Mouse (Mus musculus) ES-Bruce4 (cell line): ENCODE measurements around the gene Atxn2. TPM values are rescaled to one million over a fixed set of nuclear protein-coding genes. Genes with fewer than 3 reads are reported as not detected.
"Not testable (repeated sequence)": the region's sequence is repeated elsewhere in the genome, so short reads cannot be mapped to it uniquely, and the experiment has no call there.

Experiments
- H3K27ac ChIP-seq: 2 replicates; pipeline ENCODE4 v1.5.1; 2012; ENCODE audit warnings: low read length, inconsistent platforms; ENCODE audit not compliant: insufficient read depth
- H3K27me3 ChIP-seq: 2 replicates; pipeline ENCODE4 v1.6.1; 2012; ENCODE audit warnings: mild to moderate bottlenecking, low read length, inconsistent platforms; ENCODE audit not compliant: control insufficient read depth, poor library complexity, insufficient read depth, severe bottlenecking
- H3K36me3 ChIP-seq: 2 replicates; pipeline ENCODE4 v1.6.1; 2012; ENCODE audit warnings: inconsistent platforms, mild to moderate bottlenecking, low read length, moderate library complexity; ENCODE audit not compliant: control insufficient read depth, poor library complexity, insufficient read depth, severe bottlenecking
- H3K4me1 ChIP-seq: one replicate; pipeline ENCODE4 v1.8.1; 2011; ENCODE audit warnings: low read length; ENCODE audit not compliant: control insufficient read depth, insufficient read depth
- H3K4me3 ChIP-seq: 2 replicates; pipeline ENCODE4 v1.5.1; 2011; ENCODE audit warnings: low read depth, mild to moderate bottlenecking, low read length
- H3K9ac ChIP-seq: 2 replicates; pipeline ENCODE4 v1.6.1; 2012; ENCODE audit warnings: low read depth, mild to moderate bottlenecking, inconsistent platforms; ENCODE audit not compliant: poor library complexity, severe bottlenecking
- H3K9me3 ChIP-seq: replicated peaks from 2 replicates; pipeline ENCODE4 v1.6.1; 2012; ENCODE audit warnings: mild to moderate bottlenecking, low read length, inconsistent platforms; ENCODE audit not compliant: control insufficient read depth, poor library complexity, insufficient read depth, severe bottlenecking
- CTCF ChIP-seq: IDR thresholded peaks from one replicate; pipeline ENCODE4 v1.8.1; 2011; ENCODE audit warnings: low read depth, low read length
- EP300 ChIP-seq: IDR thresholded peaks from 2 replicates; pipeline ENCODE4 v1.6.1; 2011; ENCODE audit warnings: low read depth, low read length; ENCODE audit not compliant: insufficient read depth
- POLR2A ChIP-seq: IDR thresholded peaks from one replicate; pipeline ENCODE4 v1.8.1; 2011; ENCODE audit warnings: low read length; ENCODE audit not compliant: insufficient read depth
- polyA plus RNA-seq: library from polyadenylated mRNA; stranded (reverse); fragments of >200 nt; gene quantifications from 2 replicates; pipeline ENCODE4 v1.2.4, GENCODE M21; 2011; ENCODE audit warnings: low read depth; ENCODE audit not compliant: missing spikeins, insufficient read depth, insufficient read length

Gene Atxn2
- polyA plus RNA-seq, 1 experiment: 284 TPM

GRCm38 (mm10) chr5:121668411-121668810, 42.7 kb upstream of the Atxn2 start:
- no peaks in the 10 kb centered on the region for H3K27me3 ChIP-seq
- no peaks in the 10 kb centered on the region for H3K9me3 ChIP-seq
- H3K36me3 ChIP-seq: peaks cover 8% of the 10 kb centered on the region; the same call in 1 of the 2 replicates
- H3K27ac ChIP-seq: no peak overlapping the region
- H3K4me3 ChIP-seq: no peak overlapping the region
- TF ChIP-seq CTCF (no peak), POLR2A (no peak), EP300 (no peak)
- no peak overlapping the region for H3K9ac ChIP-seq
- peaks cover 2% of the 10 kb centered on the region for H3K4me1 ChIP-seq

- H3K36me3 ChIP-seq: 0 out of 2 replicates have a peak, but pooled peaks cover 3% of the 10 kb centered on the region
- no peak overlapping the region for H3K27ac ChIP-seq
- H3K9me3 ChIP-seq: no peaks in the 10 kb centered on the region
- no peak overlapping the region for H3K9ac ChIP-seq
- H3K4me1 ChIP-seq: peaks cover 2% of the 10 kb centered on the region
- no peaks in the 10 kb centered on the region for H3K27me3 ChIP-seq
- TF ChIP-seq EP300: no peak
- TF ChIP-seq CTCF: peak; percentile 82
- no peak for TF ChIP-seq POLR2A
- no peak overlapping the region for H3K4me3 ChIP-seq
These were observed 40.7 kb upstream of the Atxn2 start for GRCm38 (mm10) chr5:121670412-121670811.

- Histone ChIP-seq H3K9ac (no peak overlapping the region), H3K4me1 (no peaks in the 10 kb centered on the region), H3K27me3 (no peaks in the 10 kb centered on the region), H3K27ac (no peak overlapping the region), H3K9me3 (no peaks in the 10 kb centered on the region), H3K4me3 (no peak overlapping the region), H3K36me3 (peaks cover 17% of the 10 kb centered on the region)
- TF ChIP-seq CTCF (no peak), POLR2A (no peak), EP300 (no peak)
These were observed 28.9 kb upstream of the Atxn2 start for GRCm38 (mm10) chr5:121682250-121682649.

- no peaks in the 10 kb centered on the region for H3K9me3 ChIP-seq
- no peaks in the 10 kb centered on the region for H3K4me1 ChIP-seq
- H3K27ac ChIP-seq: no peak overlapping the region
- H3K36me3 ChIP-seq: peaks cover 17% of the 10 kb centered on the region
- no peak overlapping the region for H3K4me3 ChIP-seq
- H3K27me3 ChIP-seq: no peaks in the 10 kb centered on the region
- TF ChIP-seq POLR2A (no peak), CTCF (no peak), EP300 (no peak)
- no peak overlapping the region for H3K9ac ChIP-seq
These were observed 25.6 kb upstream of the Atxn2 start for GRCm38 (mm10) chr5:121685495-121685894.

- Histone ChIP-seq H3K4me1 (no peaks in the 10 kb centered on the region), H3K9me3 (no peaks in the 10 kb centered on the region), H3K36me3 (peaks cover 15% of the 10 kb centered on the region), H3K4me3 (no peak overlapping the region), H3K27ac (no peak overlapping the region), H3K9ac (no peak overlapping the region), H3K27me3 (no peaks in the 10 kb centered on the region)
- peak; percentile 19 for TF ChIP-seq CTCF
- TF ChIP-seq POLR2A: no peak
These were observed 24.8 kb upstream of the Atxn2 start for GRCm38 (mm10) chr5:121686113-121686898.

- H3K27me3 ChIP-seq: no peaks in the 10 kb centered on the region
- H3K9ac ChIP-seq: no peak overlapping the region
- TF ChIP-seq POLR2A (no peak), EP300 (no peak), CTCF (no peak)
- H3K4me3 ChIP-seq: no peak overlapping the region
- H3K4me1 ChIP-seq: no peaks in the 10 kb centered on the region
- no peaks in the 10 kb centered on the region for H3K9me3 ChIP-seq
- H3K27ac ChIP-seq: no peak overlapping the region
- H3K36me3 ChIP-seq: no peaks in the 10 kb centered on the region
These were observed 20.5 kb upstream of the Atxn2 start for GRCm38 (mm10) chr5:121690482-121691211.

- not testable (repeated sequence) for H3K9me3 ChIP-seq, H3K27me3 ChIP-seq, H3K4me3 ChIP-seq, H3K4me1 ChIP-seq, H3K27ac ChIP-seq, H3K9ac ChIP-seq, H3K36me3 ChIP-seq
These were observed 19.7 kb upstream of the Atxn2 start for GRCm38 (mm10) chr5:121691436-121691835.
